Mouse (Mus musculus): ENCODE results near the gene Stk24. TPM values are rescaled to one million over a fixed set of nuclear protein-coding genes. Genes with fewer than 3 reads are reported as not detected.
A peak's percentile ranks its signal among the peaks of the same experiment; 100 is the strongest.

Stk24 gene
- total RNA-seq, 2 experiments from 2014 or later = 70.6 to 141 TPM

DNA sequence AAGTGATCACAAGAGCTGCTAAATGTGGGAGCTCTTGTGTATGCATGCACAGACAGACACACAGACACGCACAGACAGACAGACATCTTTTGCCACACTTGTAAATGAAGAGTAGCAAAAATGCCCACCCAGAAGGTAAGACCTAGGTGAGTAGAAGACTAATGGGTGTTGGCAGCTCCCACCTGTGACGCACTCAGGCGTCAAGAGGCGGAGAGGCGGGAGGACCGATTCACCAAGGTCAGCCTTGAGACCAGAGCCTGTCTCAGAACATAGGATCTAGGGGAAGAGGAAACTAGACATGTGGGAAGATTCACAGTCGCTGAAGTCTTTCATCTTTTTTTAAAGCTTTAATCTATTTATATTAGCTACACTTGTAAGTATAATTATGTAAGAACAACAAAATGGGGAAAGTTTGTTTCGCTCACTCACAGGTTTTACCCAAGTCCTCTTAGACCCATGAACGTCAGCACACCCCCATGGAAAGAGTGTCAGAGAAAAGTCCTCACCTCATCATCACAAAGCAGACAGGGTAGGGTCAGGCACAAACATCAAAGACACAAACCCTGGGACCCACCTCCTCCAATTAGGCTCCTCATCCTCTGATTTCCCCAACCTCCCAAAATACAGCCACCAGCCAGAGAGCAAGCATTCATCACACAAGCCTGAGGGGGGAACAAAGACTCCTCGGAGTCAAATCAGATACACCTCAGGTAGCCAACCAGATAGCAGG lies 26.0 kb downstream of the Stk24 start:
- ATAC-seq (replicated peaks; ENCODE audit: poor library complexity, severe bottlenecking) = no peak

DNA sequence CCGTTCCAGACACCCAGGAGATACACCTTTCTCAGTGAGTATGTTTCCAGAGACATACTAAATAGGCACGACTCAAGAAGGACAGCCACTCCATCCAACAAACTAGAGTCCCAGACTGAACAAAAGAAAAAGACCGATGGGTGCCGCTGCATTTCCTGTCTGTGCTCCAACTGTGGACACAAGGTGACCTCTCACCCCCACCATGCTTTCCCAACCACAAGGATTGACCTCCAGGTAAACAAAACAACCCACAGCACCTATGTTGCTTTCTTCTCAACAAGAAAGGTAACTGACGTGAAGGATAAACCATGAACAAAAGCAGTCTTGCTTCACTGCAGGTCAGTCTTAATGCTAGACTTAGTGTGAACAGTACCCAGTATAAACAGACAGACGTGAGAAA lies 27.1 kb downstream of the Stk24 start:
- ATAC-seq (replicated peaks; ENCODE audit: poor library complexity, severe bottlenecking) = no peak

DNA sequence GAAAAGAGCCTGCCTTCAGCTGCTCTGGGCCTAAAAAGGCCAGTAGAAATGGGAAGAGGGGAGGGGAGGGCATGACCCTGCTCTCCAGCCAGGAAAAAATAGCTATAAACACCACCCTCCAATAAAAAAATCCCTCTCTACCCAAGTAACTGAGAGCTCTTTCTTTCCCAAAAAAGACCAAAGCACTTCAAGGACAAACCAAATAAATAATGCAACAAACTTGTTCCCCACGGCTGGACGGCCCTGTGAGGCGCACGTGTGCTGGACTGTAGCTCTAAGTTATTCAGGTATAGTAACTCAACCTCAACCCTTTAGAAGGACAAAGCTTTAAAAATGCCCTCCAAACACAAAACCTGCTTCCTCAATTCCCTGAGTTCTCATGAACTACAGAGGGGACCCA lies 28.1 kb downstream of the Stk24 start:
- ATAC-seq (replicated peaks; ENCODE audit: poor library complexity, severe bottlenecking) = no peak

- ATAC-seq (replicated peaks; ENCODE audit: poor library complexity, severe bottlenecking) = no peak
Measured at GRCm38 (mm10) chr14:121350011-121350410, 29.8 kb downstream of the Stk24 start.

DNA sequence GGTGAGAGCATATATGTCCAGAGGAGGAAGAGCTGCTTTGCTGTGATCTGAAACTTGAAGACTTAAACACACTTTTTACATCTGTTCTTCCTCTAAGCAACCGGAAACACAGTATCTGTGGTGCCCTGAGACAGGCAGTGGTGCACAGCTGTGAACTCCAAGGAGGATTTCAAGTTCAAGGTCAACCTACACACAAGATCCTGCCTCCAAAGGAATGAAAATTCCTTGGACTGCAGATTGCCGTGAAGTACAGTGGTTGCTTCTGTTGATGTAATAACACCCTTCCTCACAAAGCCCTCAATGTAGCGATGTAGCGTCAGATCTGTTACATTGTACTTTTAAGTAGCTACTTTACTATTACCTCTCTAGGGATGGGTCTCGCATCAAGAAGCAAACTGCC lies 30.5 kb downstream of the Stk24 start:
- no peak for ATAC-seq (replicated peaks; ENCODE audit: poor library complexity, severe bottlenecking)

DNA sequence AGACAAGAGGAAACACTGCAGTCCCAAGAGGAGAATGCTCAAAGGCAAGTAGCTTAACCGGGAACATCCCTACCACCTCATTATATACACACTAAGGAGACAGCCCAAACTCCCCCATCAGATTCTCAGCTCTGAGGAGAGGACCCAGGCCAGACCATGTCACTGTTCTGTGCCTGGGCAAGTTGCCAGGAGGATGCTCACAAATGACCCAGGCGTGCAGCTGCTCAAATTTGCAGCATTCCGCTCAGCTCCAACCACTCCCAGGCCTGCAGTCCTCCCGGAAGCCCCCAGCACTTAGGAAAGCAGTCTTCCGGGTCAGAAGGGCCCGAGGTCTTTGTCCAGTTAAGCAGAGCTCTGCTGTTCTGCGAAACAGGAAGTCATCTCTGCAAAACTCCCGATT lies 31.6 kb downstream of the Stk24 start:
- ATAC-seq (replicated peaks; ENCODE audit: poor library complexity, severe bottlenecking) = no peak

DNA sequence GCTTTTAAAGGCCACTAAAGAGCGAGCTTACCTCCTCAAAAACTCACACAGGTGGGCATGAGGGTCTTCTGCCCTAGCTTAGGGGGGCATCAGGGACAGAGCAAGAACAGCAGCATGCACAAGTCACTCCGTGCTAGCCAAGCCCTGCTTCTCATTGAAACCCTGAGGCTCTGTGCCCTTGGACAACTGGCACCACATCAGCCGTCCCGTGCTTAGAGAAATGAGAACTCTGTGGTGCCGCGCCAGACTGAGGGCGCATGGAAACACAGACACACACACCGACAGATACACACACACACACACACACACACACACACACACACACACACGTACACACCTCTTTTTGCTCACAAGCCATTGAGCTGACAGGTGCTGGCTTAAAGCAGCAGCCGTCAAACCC lies 32.7 kb downstream of the Stk24 start:
- ATAC-seq (replicated peaks; ENCODE audit: poor library complexity, severe bottlenecking) = peak; percentile 16

DNA sequence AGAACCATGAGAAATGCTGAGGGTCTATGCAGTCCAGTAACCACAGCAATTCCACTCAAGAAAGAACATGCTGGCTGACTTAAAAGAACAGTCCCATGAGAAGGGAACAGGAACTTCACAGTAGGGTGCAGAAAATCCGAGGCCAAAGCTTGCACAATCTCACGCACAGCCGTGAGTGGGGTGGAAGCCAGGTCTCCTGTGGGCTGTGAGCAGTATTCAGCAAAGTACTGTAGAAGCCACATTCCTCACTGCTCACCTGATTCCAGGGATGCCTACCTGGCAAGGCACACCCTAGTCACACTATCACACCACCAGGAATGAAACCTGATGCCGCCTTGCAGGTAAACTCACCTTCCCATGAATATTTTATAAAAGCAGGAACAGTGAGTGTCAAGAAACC lies 33.2 kb downstream of the Stk24 start:
- ATAC-seq (replicated peaks; ENCODE audit: poor library complexity, severe bottlenecking) = peak; percentile 80

DNA sequence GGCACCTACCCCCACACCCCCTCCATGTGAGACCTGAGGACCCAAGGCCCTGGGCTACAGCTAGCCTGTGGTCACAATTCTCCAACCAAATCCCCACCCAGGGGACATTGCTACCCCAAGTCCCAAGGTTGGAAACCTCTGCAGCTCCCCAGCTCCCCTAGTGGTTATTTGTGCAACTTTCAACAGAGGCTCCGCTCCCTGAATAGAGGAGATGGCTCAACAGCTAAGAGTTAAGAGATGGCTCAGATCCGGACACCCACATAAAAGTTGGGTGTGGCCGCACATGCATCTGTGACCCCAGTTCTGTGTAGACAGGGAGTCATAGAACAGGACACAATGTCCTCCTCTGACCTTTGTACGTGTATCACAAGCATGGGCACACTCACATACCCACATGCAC lies 33.8 kb downstream of the Stk24 start:
- ATAC-seq (replicated peaks; ENCODE audit: poor library complexity, severe bottlenecking) = peak; percentile 48

GRCm38 (mm10) chr14:121344928-121345327 lies 34.9 kb downstream of the Stk24 start:
- no peak for ATAC-seq (replicated peaks; ENCODE audit: poor library complexity, severe bottlenecking)

DNA sequence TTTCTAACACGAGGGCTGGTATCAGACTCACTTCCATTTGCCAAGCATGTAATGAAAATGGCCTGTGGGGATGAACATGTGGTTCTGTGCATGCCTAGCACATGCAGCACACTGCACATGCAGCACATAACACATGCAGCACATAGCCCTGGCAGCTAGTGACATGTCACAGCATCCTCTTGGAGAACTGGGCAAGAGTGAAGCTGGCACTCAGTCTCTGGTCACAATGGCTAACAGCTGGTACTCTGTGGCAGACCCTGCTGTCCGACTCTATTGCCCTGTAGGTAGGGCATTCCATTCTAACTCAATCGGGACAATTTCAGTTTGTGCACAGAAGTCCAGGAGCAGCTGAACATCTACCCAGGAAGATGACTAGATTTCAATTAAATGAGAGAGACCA lies 36.9 kb downstream of the Stk24 start:
- no peak for ATAC-seq (replicated peaks; ENCODE audit: poor library complexity, severe bottlenecking)

DNA sequence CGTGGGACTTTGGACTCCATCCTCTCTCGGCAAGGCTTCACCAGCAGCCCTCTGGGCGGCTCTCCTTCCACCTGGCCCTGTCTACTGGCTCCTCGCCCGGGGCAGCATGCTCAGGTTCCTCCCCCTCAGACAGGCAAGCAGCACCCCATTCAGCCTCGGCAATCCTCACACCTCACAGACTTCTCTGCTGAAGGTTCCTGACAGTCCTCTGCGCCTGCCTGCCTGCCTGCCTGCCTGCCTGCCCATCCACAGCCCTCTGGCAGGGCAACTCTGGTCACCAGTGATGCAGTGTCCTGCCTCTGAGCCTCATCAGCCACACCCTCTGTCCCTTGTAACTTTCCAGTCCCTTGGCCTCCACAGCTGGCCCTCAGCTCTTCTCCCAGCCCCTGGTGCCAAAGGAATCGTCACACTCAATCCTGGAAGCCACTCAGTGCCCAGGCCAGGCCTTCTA lies 39.8 kb downstream of the Stk24 start:
- ATAC-seq (replicated peaks; ENCODE audit: poor library complexity, severe bottlenecking) = no peak

GRCm38 (mm10) chr14:121338819-121339573 lies 40.8 kb downstream of the Stk24 start:
- no peak for ATAC-seq (replicated peaks; ENCODE audit: poor library complexity, severe bottlenecking)

GRCm38 (mm10) chr14:121330090-121330408 lies 49.8 kb downstream of the Stk24 start:
- ATAC-seq (replicated peaks; ENCODE audit: poor library complexity, severe bottlenecking) = no peak

DNA sequence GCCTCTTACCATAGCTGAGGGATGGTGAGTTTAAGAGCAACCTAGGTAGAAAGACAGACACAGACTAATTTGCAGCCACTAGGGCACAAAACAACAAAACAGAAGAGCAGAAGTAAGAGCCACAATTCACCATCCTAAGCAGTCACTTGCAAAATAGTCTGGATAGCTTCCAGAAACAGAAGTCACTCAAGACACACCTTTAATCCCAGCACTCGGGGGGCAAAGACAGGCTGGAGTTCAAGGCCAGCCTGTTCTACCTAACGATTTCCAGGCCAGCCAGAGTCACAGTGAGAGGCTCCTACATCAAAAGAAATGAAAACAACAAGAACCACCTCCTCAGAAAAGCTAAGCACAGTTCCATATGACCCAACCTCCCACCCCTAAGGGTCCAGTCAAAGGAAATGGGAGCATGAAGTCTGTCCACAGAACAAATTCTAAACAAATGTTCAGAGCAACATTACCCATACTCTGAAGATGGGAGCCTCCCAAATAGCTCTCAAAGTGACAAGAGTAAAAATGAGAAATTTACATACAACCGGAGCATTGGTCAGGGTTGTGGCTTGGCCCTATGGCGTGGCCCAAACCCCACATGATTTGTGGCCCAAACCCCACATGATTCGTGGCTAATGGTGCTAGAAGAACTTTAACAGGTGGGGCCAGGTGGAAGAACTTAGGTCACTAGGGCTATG lies 50.3 kb downstream of the Stk24 start:
- ATAC-seq (replicated peaks; ENCODE audit: poor library complexity, severe bottlenecking) = no peak

DNA sequence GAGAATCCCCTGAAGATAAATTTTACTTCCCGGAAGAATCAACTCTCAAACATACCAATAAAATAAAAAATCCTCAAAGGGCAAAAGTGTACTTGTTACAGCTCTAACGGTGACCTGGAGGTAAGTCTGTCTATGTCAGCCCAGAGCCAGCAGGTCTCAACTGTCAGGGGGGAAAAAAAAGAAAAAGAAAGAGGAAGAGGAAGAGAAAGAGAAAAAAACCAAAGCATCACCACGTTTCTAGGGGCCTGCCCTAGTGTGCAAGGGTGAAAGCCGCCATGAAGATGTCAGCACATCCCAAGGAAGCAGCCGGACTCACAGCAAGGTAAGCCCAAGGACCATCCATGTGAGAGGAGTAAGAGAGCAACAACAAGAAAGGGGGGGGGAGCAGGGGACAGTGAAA lies 50.9 kb downstream of the Stk24 start:
- ATAC-seq (replicated peaks; ENCODE audit: poor library complexity, severe bottlenecking) = peak; percentile 28; the same call in 1 of the 2 replicates

- no peak for ATAC-seq (replicated peaks; ENCODE audit: poor library complexity, severe bottlenecking)
Measured at GRCm38 (mm10) chr14:121326432-121326831, 53.4 kb downstream of the Stk24 start.

DNA sequence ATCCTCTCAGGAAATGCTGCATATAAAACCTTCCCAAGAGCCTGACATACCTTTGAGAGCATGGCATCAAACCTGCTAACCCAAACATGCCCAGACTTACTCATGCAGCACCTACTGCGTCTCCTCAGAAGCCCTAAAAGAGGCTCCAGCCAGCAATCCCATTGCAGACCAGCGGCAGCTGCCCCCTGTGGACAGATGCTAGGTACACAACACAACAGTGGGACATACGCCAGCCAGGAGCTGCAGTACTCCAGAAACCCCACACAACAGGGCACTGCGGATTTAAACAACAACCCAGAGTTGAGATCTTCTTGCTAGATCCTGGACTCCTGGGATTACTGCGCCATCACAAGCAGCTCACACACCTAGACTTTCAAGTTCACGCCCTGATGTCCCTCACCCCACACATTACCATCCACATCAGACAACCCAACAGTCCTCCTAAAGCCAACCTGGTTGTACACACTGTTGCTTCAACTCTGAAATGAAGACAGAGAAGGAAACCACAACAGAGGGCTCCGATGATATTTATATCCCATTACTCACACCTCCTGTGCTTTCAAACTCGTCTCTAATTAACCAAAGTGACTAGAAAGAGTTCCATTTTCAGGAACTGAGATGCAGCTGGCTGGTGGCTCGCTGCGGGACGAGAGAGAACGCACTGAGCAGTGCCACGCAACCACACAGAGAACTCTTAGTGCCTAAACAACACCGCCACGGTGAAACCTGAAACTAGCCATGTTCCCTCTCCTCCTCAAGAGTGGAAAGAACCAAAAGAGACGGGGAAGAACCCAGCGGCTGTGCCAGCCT lies 55.1 kb downstream of the Stk24 start:
- peak; percentile 81 for ATAC-seq (replicated peaks; ENCODE audit: poor library complexity, severe bottlenecking)

- no peak for ATAC-seq (replicated peaks; ENCODE audit: poor library complexity, severe bottlenecking)
Measured at GRCm38 (mm10) chr14:121322641-121323040, 57.2 kb downstream of the Stk24 start.

DNA sequence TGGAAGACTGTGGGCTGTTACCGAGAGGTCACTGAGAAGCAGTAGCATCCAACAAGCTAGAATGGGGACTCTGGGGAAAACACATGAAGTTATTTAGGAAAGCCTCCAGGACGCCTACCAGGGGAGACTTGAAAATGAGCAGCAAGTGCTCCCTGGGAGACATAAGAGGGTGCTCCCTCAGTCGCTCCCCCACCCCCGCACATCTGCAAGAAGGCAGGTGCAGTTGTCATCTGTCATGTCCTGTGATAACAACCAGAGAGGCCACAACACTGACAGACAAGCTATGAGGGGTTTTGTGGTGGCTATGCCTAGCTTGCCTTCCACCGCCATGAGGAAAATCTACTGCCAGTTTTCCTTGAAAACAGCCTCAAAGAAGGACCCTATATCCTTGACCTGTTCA lies 57.7 kb downstream of the Stk24 start:
- ATAC-seq (replicated peaks; ENCODE audit: poor library complexity, severe bottlenecking) = no peak

GRCm38 (mm10) chr14:121318382-121318781 lies 61.4 kb downstream of the Stk24 start:
- ATAC-seq (replicated peaks; ENCODE audit: poor library complexity, severe bottlenecking) = peak; percentile 89

All from granulocyte monocyte progenitor cell, adult 5-6 weeks (primary cell).